Comparison of ENCODE assay signal across 27 mouse cellular contexts in the genomic region with DNA sequence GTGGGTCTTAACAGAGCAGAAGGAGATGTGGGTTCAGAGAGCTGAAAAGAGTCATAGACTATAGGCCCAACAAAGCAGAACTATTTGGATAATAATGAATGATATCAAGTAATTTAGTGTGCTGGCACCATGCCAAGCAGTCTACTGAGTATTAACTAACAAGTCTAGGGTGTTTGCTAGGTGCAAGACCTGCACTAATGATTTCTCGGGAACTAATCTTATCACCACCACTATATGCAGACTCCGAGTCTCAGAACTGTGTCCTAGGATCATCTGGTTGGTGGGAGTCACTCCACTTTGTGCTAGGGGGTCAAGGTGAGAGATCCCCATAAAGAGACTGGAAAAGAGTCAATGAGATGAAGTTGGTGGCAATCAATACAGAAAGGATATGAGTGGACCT. TPM values are rescaled to one million over a fixed set of nuclear protein-coding genes. Genes with fewer than 3 reads are reported as not detected.
DNase-seq lines count a peak whose midpoint lies in the region; ATAC-seq and TF ChIP-seq lines count a peak whose summit lies in the region.
"Had no signal": no experiment of that assay in that cellular context is flagged by ENCODE, and none has a peak within 500 bp of the region (broad histone marks: within the 10 kb centered on the region; RNA-seq: fewer than 3 reads in every experiment).

No protein-coding gene starts in this region.

- no peaks in the 10 kb centered on the region for H3K9me3 ChIP-seq in hindbrain, postnatal 0 days (ENCODE audit: low read length)
- no peaks in the 10 kb centered on the region for H3K9me3 ChIP-seq in hindbrain, embryonic 10.5 days
- no peaks in the 10 kb centered on the region for H3K9me3 ChIP-seq in stomach, embryonic 16.5 days (replicated peaks; ENCODE audit: control insufficient read depth, low read length)
- no peaks in the 10 kb centered on the region for H3K9me3 ChIP-seq in stomach, postnatal 0 days (ENCODE audit: control insufficient read depth, low read length)
- H3K9me3 ChIP-seq: embryonic facial prominence, embryonic 13.5 days; embryonic facial prominence, embryonic 15.5 days; forebrain, embryonic 10.5 days; forebrain, embryonic 12.5 days had no signal

- no peak for TF ChIP-seq CTCF in hindbrain, postnatal 0 days (IDR thresholded peaks at IDR 0.05; ENCODE audit: low read depth)
- no peak for TF ChIP-seq CTCF in stomach, postnatal 0 days (IDR thresholded peaks at IDR 0.05; ENCODE audit: low read depth)

- H3K27me3 ChIP-seq in hindbrain, postnatal 0 days (ENCODE audit: insufficient read depth, low read length) = no peaks in the 10 kb centered on the region
- no peaks in the 10 kb centered on the region; the same call in 1 of the 2 replicates for H3K27me3 ChIP-seq in hindbrain, embryonic 10.5 days (ENCODE audit: insufficient read depth, poor library complexity, severe bottlenecking)
- H3K27me3 ChIP-seq in stomach, embryonic 16.5 days (ENCODE audit: control insufficient read depth, insufficient read depth, low read length) = no peaks in the 10 kb centered on the region
- no peaks in the 10 kb centered on the region for H3K27me3 ChIP-seq in stomach, postnatal 0 days (ENCODE audit: control insufficient read depth, insufficient read depth, low read length)
- H3K27me3 ChIP-seq: embryonic facial prominence, embryonic 13.5 days; embryonic facial prominence, embryonic 15.5 days; forebrain, embryonic 12.5 days had no signal

- no peaks in the 10 kb centered on the region; the same call in 1 of the 2 replicates for H3K4me1 ChIP-seq in hindbrain, postnatal 0 days (ENCODE audit: insufficient read depth, low read length)
- peaks cover 16% of the 10 kb centered on the region for H3K4me1 ChIP-seq in hindbrain, embryonic 10.5 days (replicated peaks)
- no peaks in the 10 kb centered on the region for H3K4me1 ChIP-seq in stomach, embryonic 16.5 days (ENCODE audit: control insufficient read depth, insufficient read depth, low read length)
- no peaks in the 10 kb centered on the region for H3K4me1 ChIP-seq in stomach, postnatal 0 days (replicated peaks; ENCODE audit: control insufficient read depth, insufficient read depth)
- H3K4me1 ChIP-seq: embryonic facial prominence, embryonic 13.5 days; embryonic facial prominence, embryonic 15.5 days had no signal

- WGBS in hindbrain, postnatal 0 days = 87% methylated on average over 2 of the region's 2 CpGs
- 90% methylated on average over 2 of the region's 2 CpGs for WGBS in hindbrain, embryonic 10.5 days
- 70% methylated on average over 2 of the region's 2 CpGs for WGBS in stomach, embryonic 16.5 days
- 70% methylated on average over 2 of the region's 2 CpGs for WGBS in stomach, postnatal 0 days

- no peak for ATAC-seq in hindbrain, postnatal 0 days
- ATAC-seq in stomach, embryonic 16.5 days (ENCODE audit: insufficient read depth, low FRiP score) = peak; percentile 37; the same call in 1 of the 2 replicates
- peak; percentile 67 for ATAC-seq in stomach, postnatal 0 days (ENCODE audit: low FRiP score, low TSS enrichment)
- ATAC-seq in granulocyte monocyte progenitor cell, adult 5-6 weeks (replicated peaks; ENCODE audit: poor library complexity, severe bottlenecking) = no peak
- ATAC-seq: forebrain, embryonic 14.5 days; forebrain, postnatal 0 days had no signal

- H3K36me3 ChIP-seq in hindbrain, postnatal 0 days (ENCODE audit: insufficient read depth, low read length) = no peaks in the 10 kb centered on the region
- no peaks in the 10 kb centered on the region for H3K36me3 ChIP-seq in hindbrain, embryonic 10.5 days
- no peaks in the 10 kb centered on the region for H3K36me3 ChIP-seq in stomach, embryonic 16.5 days (ENCODE audit: control insufficient read depth, insufficient read depth, low read length)
- no peaks in the 10 kb centered on the region for H3K36me3 ChIP-seq in stomach, postnatal 0 days (ENCODE audit: control insufficient read depth, insufficient read depth, low read length)
- H3K36me3 ChIP-seq: embryonic facial prominence, embryonic 13.5 days; embryonic facial prominence, embryonic 15.5 days; forebrain, embryonic 10.5 days; forebrain, embryonic 12.5 days had no signal

- TF ChIP-seq EP300 in stomach, postnatal 0 days (optimal IDR thresholded peaks at IDR 0.05) = no peak

- DNase-seq in hindbrain, postnatal 0 days (ENCODE audit: low spot score) = peak; percentile 23
- no peak for DNase-seq in hindbrain, embryonic 10.5 days (ENCODE audit: low spot score)
- peak; percentile 38 for DNase-seq in stomach, postnatal 0 days (ENCODE audit: low spot score)
- DNase-seq: adrenal gland, adult 2 months; adrenal gland, postnatal 10 days; adrenal gland, postnatal 25 days; cerebellum, adult 11 months; cerebellum, adult 18-20 months; cerebellum, adult 8-10 months; cerebellum, adult 9-11 months; cerebellum, postnatal 14 days; cerebellum, postnatal 36 days; embryo, embryonic 11 days; forebrain, postnatal 0 days had no signal

- H3K4me3 ChIP-seq in hindbrain, postnatal 0 days (ENCODE audit: low read length) = no peak overlapping the region
- no peak overlapping the region for H3K4me3 ChIP-seq in hindbrain, embryonic 10.5 days
- H3K4me3 ChIP-seq in stomach, embryonic 16.5 days (replicated peaks; ENCODE audit: low read length) = no peak overlapping the region
- H3K4me3 ChIP-seq in stomach, postnatal 0 days (ENCODE audit: low read depth, low read length) = no peak overlapping the region
- H3K4me3 ChIP-seq: embryonic facial prominence, embryonic 13.5 days; embryonic facial prominence, embryonic 15.5 days; erythroblast, embryonic 14.5 days; forebrain, embryonic 10.5 days; forebrain, embryonic 12.5 days had no signal

- H3K27ac ChIP-seq in hindbrain, postnatal 0 days = no peak overlapping the region
- H3K27ac ChIP-seq in hindbrain, embryonic 10.5 days = no peak overlapping the region
- no peak overlapping the region for H3K27ac ChIP-seq in stomach, embryonic 16.5 days (ENCODE audit: low read length)
- no peak overlapping the region for H3K27ac ChIP-seq in stomach, postnatal 0 days (replicated peaks)
- H3K27ac ChIP-seq: embryonic facial prominence, embryonic 13.5 days; embryonic facial prominence, embryonic 15.5 days; forebrain, embryonic 10.5 days; forebrain, embryonic 12.5 days had no signal

- H3K9ac ChIP-seq in hindbrain, postnatal 0 days (replicated peaks; ENCODE audit: low read length) = no peak overlapping the region
- no peak overlapping the region for H3K9ac ChIP-seq in stomach, embryonic 16.5 days (ENCODE audit: low read length)
- H3K9ac ChIP-seq in stomach, postnatal 0 days (ENCODE audit: low read length) = no peak overlapping the region
- H3K9ac ChIP-seq: embryonic facial prominence, embryonic 13.5 days; embryonic facial prominence, embryonic 15.5 days; forebrain, embryonic 12.5 days; forebrain, postnatal 0 days had no signal

- no peak overlapping the region for H3K4me2 ChIP-seq in hindbrain, postnatal 0 days (ENCODE audit: low read depth, low read length)
- H3K4me2 ChIP-seq in stomach, embryonic 16.5 days (ENCODE audit: low read depth, low read length) = no peak overlapping the region
- H3K4me2 ChIP-seq in stomach, postnatal 0 days (replicated peaks; ENCODE audit: low read depth) = no peak overlapping the region
- H3K4me2 ChIP-seq: embryonic facial prominence, embryonic 13.5 days; embryonic facial prominence, embryonic 15.5 days; forebrain, embryonic 12.5 days had no signal

RNA-seq across cellular contexts. Expression of a gene that starts 43.1 kb away (rescaled TPM):
- 0.31 and 2.2 TPM in 2 replicates for total RNA-seq in hindbrain, postnatal 0 days (2014; rRNA removed)
- 0.23 TPM in 1 of 2 replicates, not detected in the other for polyA plus RNA-seq in hindbrain, postnatal 0 days (2015; fragmentation: Nextera tagmentation; extraction: Ambion mirVana)
- polyA plus RNA-seq in hindbrain, embryonic 10.5 days (2016; fragmentation: Nextera tagmentation; extraction: Ambion mirVana) = 0.20 TPM in 2 replicates
- polyA plus RNA-seq in stomach, embryonic 16.5 days (2015; fragmentation: Nextera tagmentation; extraction: Ambion mirVana) = 0.22 TPM in 1 of 2 replicates, not detected in the other
- polyA plus RNA-seq in stomach, postnatal 0 days (2015; fragmentation: Nextera tagmentation; extraction: Ambion mirVana) = 0.47 and 0.53 TPM in 2 replicates
- total RNA-seq in granulocyte monocyte progenitor cell, adult 5-6 weeks (2014; fragmentation: Nextera tagmentation) = not detected in 2 replicates
- total RNA-seq in granulocyte monocyte progenitor cell, adult 5-6 weeks (2017) = not detected in 2 replicates
- total RNA-seq: common myeloid progenitor, adult 5-6 weeks; ES-E14; MEL had no signal
- polyA plus RNA-seq: brain, embryonic 14.5 days; embryonic facial prominence, embryonic 11.5 days; embryonic facial prominence, embryonic 13.5 days; embryonic facial prominence, embryonic 15.5 days; forebrain, embryonic 10.5 days; forebrain, embryonic 12.5 days; forebrain, embryonic 14.5 days; forebrain, postnatal 0 days had no signal

Comparison
In these comparisons a context has a peak if more than half of its experiments do, and no peak if none do; other contexts are left out.
1. ATAC-seq: peak in stomach, embryonic 16.5 days (single experiment) and stomach, postnatal 0 days (single experiment); none in hindbrain, postnatal 0 days (single experiment) and granulocyte monocyte progenitor cell, adult 5-6 weeks (single experiment).